Mouse (Mus musculus) midbrain, embryonic 16.5 days (tissue): ENCODE measurements around the gene Rpl39. TPM values are rescaled to one million over a fixed set of nuclear protein-coding genes. Genes with fewer than 3 reads are reported as not detected.

Experiments used
- ATAC-seq: fragments of 200-750 bp; cut with Nextera tagmentation; 2 replicates; pipeline ENCODE4 v1.8.0; 2017; ENCODE audit warnings: moderate TSS enrichment
- H3K27ac ChIP-seq: fragments of 300-500 bp; sonication (generic); 2 replicates; pipeline ENCODE4 v1.5.1; 2014; ENCODE audit warnings: mild to moderate bottlenecking, low read length, mixed read lengths
- H3K27me3 ChIP-seq: fragments of 300-500 bp; sonication (generic); 2 replicates; pipeline ENCODE4 v1.6.1; 2014; ENCODE audit warnings: low read depth, low read length, mixed read lengths; ENCODE audit not compliant: control insufficient read depth, insufficient read depth
- H3K36me3 ChIP-seq: fragments of 300-500 bp; sonication (generic); 2 replicates; pipeline ENCODE4 v1.6.1; 2014; ENCODE audit warnings: mild to moderate bottlenecking, low read length, moderate library complexity, mixed read lengths; ENCODE audit not compliant: control insufficient read depth, insufficient read depth
- H3K4me1 ChIP-seq: fragments of 300-500 bp; sonication (generic); 2 replicates; pipeline ENCODE4 v1.6.1; 2014; ENCODE audit warnings: mild to moderate bottlenecking, low read length, mixed read lengths; ENCODE audit not compliant: control insufficient read depth, insufficient read depth
- H3K4me2 ChIP-seq: fragments of 300-500 bp; sonication (generic); 2 replicates; pipeline ENCODE4 v1.6.1; 2014; ENCODE audit warnings: mild to moderate bottlenecking, low read length, mixed read lengths
- H3K4me3 ChIP-seq: fragments of 300-500 bp; sonication (generic); 2 replicates; pipeline ENCODE4 v1.5.1; 2014; ENCODE audit warnings: low read depth, mild to moderate bottlenecking, low read length, moderate library complexity, mixed read lengths
- H3K9ac ChIP-seq: fragments of 300-500 bp; sonication (generic); 2 replicates; pipeline ENCODE4 v1.6.1; 2014; ENCODE audit warnings: low read depth, low read length, mixed read lengths
- H3K9me3 ChIP-seq: fragments of 300-500 bp; sonication (generic); replicated peaks from 2 replicates; pipeline ENCODE4 v1.6.1; 2014; ENCODE audit warnings: mild to moderate bottlenecking, low read length, mixed read lengths; ENCODE audit not compliant: control insufficient read depth, poor library complexity, severe bottlenecking
- WGBS: fragments of 180-500 bp; shearing (Covaris S2); extraction: QIAGEN DNeasy Blood & Tissue Kit; methylation state at CpG from one replicate; pipeline ENCODE4 v1.1.7; 2014; 5-methylcytosine and 5-hydroxymethylcytosine counted together
- polyA plus RNA-seq: library from polyadenylated mRNA; unstranded; fragments of >200 nt; fragmentation: Nextera tagmentation; extraction: Ambion mirVana; gene quantifications from 2 replicates; pipeline ENCODE4 v1.2.1, GENCODE M21; 2015

The Rpl39 gene
- polyA plus RNA-seq, 1 experiment from 2014 or later = 229 TPM

DNA sequence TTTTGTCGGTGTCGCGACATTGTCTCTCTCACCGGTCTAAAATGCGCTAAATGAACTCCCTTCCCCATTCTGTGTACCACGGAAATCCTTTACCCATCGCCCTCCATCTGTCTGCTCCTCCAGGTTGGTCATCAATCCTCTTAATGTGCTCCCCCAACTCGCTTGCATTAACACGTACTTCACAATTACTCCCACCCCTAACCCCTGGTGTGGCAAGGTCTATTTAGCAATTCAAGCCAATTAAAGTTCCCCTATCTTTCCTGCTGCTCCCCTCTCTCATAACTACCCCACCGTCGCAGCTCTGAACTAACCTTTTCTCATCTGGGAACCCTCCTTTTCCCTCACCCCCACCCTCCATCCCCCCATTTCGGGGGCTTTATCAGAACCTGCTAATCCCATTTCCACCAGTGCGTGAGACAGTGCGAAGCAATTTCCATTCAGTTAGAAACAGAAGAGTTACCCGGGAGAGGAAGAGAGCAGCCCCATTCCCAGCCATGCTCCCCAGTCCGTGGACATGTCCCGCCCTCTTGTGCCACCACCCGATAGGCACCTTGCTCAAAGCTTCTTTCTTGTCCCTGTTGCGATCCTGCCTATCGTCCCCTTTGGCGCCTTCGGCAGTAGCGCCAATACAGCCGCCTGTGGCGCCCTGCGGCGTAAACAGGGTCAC is 24.5 kb upstream of the Rpl39 start:
- H3K9ac ChIP-seq = peak overlapping the region; percentile 62
- no peaks in the 10 kb centered on the region for H3K27me3 ChIP-seq
- H3K4me3 ChIP-seq = peak overlapping the region; percentile 59
- H3K4me2 ChIP-seq = peak overlapping the region; percentile 62
- H3K9me3 ChIP-seq = no peaks in the 10 kb centered on the region
- peaks cover 6% of the 10 kb centered on the region; the same call in 1 of the 2 replicates for H3K4me1 ChIP-seq
- peak overlapping the region; percentile 83 for H3K27ac ChIP-seq
- ATAC-seq = peak; percentile 82
- WGBS = 15% methylated on average over 27 of the region's 27 CpGs
- no peaks in the 10 kb centered on the region for H3K36me3 ChIP-seq

DNA sequence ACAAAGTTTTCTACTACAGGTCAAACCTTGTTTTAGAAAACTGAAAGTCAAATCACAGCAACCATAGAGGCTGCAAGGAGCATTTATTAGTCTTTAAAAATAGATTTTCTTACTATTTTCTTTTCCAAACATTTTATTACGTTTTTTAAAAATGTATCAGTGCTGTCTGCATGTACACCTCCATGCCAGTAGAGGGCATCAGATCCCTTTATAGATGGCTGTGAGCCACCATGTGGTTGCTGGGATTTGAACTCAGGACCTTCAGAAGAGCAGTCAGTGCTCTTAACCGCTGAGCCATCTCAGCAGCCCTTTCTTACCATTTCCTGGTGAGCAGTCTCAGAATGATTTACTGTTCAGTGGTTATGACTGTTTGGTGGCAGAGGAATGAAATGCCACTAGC is 18.6 kb upstream of the Rpl39 start:
- 86% methylated on average over 2 of the region's 2 CpGs for WGBS
- H3K36me3 ChIP-seq = peaks cover 2% of the 10 kb centered on the region; the same call in 1 of the 2 replicates
- ATAC-seq = no peak

DNA sequence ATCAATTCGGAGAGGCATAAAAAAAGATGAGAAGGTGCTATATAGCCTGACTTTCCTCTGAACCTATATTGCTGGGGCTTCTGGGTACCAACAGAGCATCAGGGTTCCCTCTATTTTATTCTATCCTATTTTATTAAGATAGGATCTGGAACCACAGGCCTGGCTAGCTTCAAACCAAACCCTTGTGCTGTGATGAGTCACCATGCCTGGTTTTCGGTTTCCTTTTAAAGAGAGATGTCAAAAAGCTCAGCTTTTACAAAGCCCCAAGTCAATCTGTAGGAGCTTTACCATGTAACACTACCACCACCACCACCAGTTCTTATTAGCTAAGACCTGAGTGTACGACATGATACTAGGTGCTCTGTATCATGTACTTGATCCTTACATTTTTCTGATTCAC is 13.5 kb upstream of the Rpl39 start:
- 91% methylated on average over 3 of the region's 3 CpGs for WGBS
- no peak overlapping the region for H3K4me2 ChIP-seq
- ATAC-seq = no peak

More for the DNA sequence above, 18.6 kb upstream of the Rpl39 start:
- Histone ChIP-seq H3K27ac (no peak overlapping the region), H3K4me3 (no peak overlapping the region), H3K4me1 (peaks cover 3% of the 10 kb centered on the region; the same call in 1 of the 2 replicates), H3K4me2 (no peak overlapping the region), H3K9ac (no peak overlapping the region), H3K27me3 (no peaks in the 10 kb centered on the region), H3K9me3 (no peaks in the 10 kb centered on the region)

DNA sequence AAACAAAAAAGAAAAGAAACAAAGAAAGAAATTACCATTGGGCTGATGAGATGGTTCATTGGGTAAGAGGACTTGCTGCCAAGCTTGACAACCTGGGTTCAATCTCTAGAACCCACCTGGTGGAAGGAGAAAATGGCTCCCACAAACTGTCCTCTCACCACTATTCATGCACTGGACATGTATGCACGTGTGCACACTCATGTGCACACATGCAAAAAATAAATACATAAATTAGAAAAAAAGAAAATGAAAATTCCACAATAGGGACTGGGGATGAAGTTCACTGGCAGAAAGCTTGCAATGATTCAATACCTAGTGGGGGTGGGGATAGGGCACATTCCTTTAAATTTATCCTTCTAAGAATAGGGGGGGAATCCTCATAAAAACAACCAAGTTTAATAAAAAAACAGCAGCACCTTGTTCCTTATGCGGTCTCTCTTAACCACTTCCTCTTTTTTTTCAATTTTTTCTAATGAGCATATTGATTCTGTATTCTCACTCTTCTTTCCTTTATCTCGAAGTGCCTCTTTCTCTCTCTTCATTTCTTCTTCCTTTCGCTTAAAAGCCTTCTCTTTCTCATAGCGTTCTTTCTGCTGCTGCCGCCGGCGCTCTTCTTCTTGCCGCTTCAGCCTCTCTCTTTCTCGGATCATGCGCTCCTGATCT is 10.0 kb upstream of the Rpl39 start:
- no peak overlapping the region for H3K4me3 ChIP-seq
- WGBS = 92% methylated on average over 11 of the region's 11 CpGs
- no peak overlapping the region for H3K27ac ChIP-seq
- no peak for ATAC-seq
- H3K9me3 ChIP-seq = no peaks in the 10 kb centered on the region
- H3K4me1 ChIP-seq = no peaks in the 10 kb centered on the region
- no peaks in the 10 kb centered on the region for H3K27me3 ChIP-seq
- H3K36me3 ChIP-seq = peaks cover 3% of the 10 kb centered on the region; the same call in 1 of the 2 replicates
- H3K4me2 ChIP-seq = no peak overlapping the region
- no peak overlapping the region for H3K9ac ChIP-seq

More for the DNA sequence above, 13.5 kb upstream of the Rpl39 start:
- peaks cover 6% of the 10 kb centered on the region for H3K36me3 ChIP-seq
- H3K27me3 ChIP-seq = no peaks in the 10 kb centered on the region
- H3K27ac ChIP-seq = no peak overlapping the region
- no peak overlapping the region for H3K4me3 ChIP-seq
- no peaks in the 10 kb centered on the region for H3K9me3 ChIP-seq
- no peaks in the 10 kb centered on the region for H3K4me1 ChIP-seq
- H3K9ac ChIP-seq = no peak overlapping the region

DNA sequence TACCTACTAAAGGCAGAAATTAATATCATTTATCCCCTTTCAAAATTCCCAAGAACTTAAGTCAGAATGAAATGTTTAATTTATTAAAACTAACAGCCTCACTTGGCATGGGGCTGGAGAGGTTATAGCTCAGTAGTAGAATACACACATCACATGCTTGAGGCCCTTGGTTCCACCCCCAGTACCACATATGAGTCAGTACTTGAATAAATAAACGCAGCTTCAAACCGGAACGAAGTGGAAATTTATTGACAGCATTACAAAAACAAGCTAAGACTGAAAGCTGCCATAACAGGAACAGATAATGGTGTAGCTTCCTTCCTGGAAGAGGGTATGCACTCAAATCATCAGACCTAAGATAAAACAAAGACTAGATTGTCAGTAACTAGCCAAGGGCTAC is 6.3 kb upstream of the Rpl39 start:
- no peaks in the 10 kb centered on the region for H3K4me1 ChIP-seq
- H3K4me3 ChIP-seq = no peak overlapping the region
- peaks cover under 1% of the 10 kb centered on the region; the same call in 1 of the 2 replicates for H3K36me3 ChIP-seq
- no peak overlapping the region for H3K4me2 ChIP-seq
- 95% methylated on average over 3 of the region's 3 CpGs for WGBS
- no peak for ATAC-seq
- H3K9ac ChIP-seq = no peak overlapping the region
- no peak overlapping the region for H3K27ac ChIP-seq
- H3K27me3 ChIP-seq = no peaks in the 10 kb centered on the region
- H3K9me3 ChIP-seq = no peaks in the 10 kb centered on the region

DNA sequence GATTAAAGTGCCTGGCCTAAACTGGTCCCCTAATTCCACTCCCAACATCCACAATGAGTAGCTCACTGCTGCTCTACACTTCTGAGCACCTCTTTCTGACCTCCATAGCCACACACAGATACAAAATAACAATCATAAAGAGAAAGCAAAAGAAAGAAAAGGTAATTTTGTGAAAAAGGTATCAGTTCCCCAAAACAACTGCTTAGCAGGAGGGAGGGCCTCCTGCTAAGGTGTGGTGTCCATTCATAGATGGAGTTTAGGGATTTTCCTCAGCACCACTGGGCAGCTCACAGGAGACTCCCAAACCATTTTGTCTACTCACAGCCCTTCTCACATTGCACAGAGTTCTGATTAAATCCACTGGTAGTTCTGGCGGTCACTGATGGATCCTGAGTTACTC is 3.6 kb upstream of the Rpl39 start:
- Histone ChIP-seq H3K27ac (no peak overlapping the region), H3K4me3 (no peak overlapping the region), H3K27me3 (no peaks in the 10 kb centered on the region), H3K36me3 (no peaks in the 10 kb centered on the region), H3K9ac (no peak overlapping the region), H3K4me2 (no peak overlapping the region), H3K9me3 (no peaks in the 10 kb centered on the region), H3K4me1 (no peaks in the 10 kb centered on the region)
- WGBS = 86% methylated on average over 1 of the region's 1 CpGs
- ATAC-seq = no peak

DNA sequence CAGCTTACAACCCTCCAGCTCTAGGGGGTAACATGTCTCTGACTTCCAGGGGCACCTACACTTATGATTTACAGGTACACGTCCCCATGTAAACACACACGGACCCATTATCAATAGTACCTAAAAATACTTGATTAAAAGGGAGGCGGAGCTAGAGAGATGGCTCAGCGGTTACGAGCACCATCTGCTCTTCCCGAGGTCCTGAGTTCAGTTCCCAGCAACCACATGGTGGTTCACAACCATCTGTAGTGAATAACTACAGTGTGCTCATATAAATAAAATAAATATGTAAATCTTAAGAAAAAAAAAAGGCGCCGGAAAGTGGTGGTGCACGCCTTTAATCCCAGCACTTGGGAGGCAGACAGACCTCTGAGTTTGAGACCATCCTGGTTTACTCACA is 463 bp upstream of the Rpl39 start:
- WGBS = 23% methylated on average over 9 of the region's 9 CpGs
- peak; percentile 46 for ATAC-seq
- H3K9ac ChIP-seq = peak overlapping the region; percentile 58; the same call in 1 of the 2 replicates

DNA sequence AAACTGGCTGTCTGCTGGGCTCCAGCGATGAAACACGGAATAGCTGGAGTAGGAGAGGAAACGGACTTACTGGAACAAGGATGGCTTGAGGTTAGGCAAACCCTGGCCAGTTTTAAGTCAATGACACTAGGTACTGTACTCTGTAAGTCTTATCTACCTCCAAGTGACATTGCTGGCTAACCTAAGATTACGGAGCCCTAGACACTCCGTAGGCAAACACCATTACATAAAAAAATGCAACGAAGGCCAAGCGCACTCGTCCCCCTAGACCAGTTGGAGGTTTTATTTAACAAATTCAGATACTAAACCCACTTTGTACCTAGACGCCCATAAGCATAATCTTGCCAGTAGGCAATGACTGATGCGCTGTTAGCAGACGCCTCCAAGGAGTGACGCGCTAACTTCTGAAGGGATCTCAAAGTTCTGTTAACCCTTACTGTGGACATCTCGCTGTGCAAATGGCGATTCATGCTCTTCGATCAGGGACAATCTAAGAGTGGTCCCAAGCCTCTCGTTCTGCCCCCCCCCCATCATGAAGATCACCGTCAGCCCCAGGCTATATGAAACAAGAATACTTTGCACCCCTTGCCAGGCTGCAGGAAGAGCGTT is 780 bp downstream of the Rpl39 start:
- peak overlapping the region; percentile 91 for H3K27ac ChIP-seq
- H3K4me2 ChIP-seq = peak overlapping the region; percentile 79
- peak; percentile 46 for ATAC-seq
- H3K27me3 ChIP-seq = no peaks in the 10 kb centered on the region
- peak overlapping the region; percentile 66 for H3K9ac ChIP-seq
- H3K4me3 ChIP-seq = peak overlapping the region; percentile 52
- 18% methylated on average over 19 of the region's 19 CpGs for WGBS
- H3K36me3 ChIP-seq = no peaks in the 10 kb centered on the region
- H3K9me3 ChIP-seq = no peaks in the 10 kb centered on the region
- peaks cover 10% of the 10 kb centered on the region for H3K4me1 ChIP-seq

More for the DNA sequence above, 463 bp upstream of the Rpl39 start:
- Histone ChIP-seq H3K4me2 (peak overlapping the region; percentile 49), H3K9me3 (no peaks in the 10 kb centered on the region), H3K4me3 (peak overlapping the region; percentile 52), H3K4me1 (peaks cover 10% of the 10 kb centered on the region), H3K27me3 (no peaks in the 10 kb centered on the region), H3K27ac (peak overlapping the region; percentile 91), H3K36me3 (no peaks in the 10 kb centered on the region)

DNA sequence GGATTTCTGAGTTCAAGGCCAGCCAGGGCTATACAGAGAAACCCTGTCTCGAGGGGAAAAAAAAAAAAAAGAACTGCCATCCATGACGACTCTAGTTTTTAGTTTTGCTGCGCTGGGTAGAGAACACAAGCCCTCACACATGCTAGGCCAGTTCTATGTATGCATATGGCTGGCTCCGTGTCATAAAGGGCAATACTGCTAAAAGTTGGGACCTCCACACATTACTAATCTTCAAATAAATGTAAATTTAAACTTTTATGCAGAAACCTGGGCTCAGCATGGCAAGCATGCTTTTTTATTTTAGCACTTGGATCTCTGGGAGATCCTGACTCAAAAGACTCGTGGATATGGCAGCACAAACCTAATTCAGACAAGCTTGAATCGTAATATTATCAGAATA is 4.0 kb downstream of the Rpl39 start:
- peaks cover 10% of the 10 kb centered on the region for H3K4me1 ChIP-seq
- no peak overlapping the region for H3K9ac ChIP-seq
- no peak overlapping the region for H3K4me2 ChIP-seq
- H3K9me3 ChIP-seq = no peaks in the 10 kb centered on the region
- H3K27me3 ChIP-seq = no peaks in the 10 kb centered on the region
- no peaks in the 10 kb centered on the region for H3K36me3 ChIP-seq
- 54% methylated on average over 6 of the region's 6 CpGs for WGBS
- no peak for ATAC-seq
- H3K27ac ChIP-seq = no peak overlapping the region
- H3K4me3 ChIP-seq = no peak overlapping the region
